Mouse (Mus musculus): ENCODE results near the gene Pde4b. TPM values are rescaled to one million over a fixed set of nuclear protein-coding genes. Genes with fewer than 3 reads are reported as not detected.

The Pde4b gene
- polyA plus RNA-seq, 1 experiment from 2014 or later = 4.2 TPM

GRCm38 (mm10) chr4:102647056-102647455 lies 559.7 kb downstream of the Pde4b start:
- ATAC-seq = no peak
- H3K27me3 ChIP-seq (replicated peaks) = no peaks in the 10 kb centered on the region
- H3K9ac ChIP-seq = no peak overlapping the region
- H3K9me3 ChIP-seq (replicated peaks) = no peaks in the 10 kb centered on the region
- H3K4me1 ChIP-seq = no peaks in the 10 kb centered on the region
- H3K36me3 ChIP-seq = no peaks in the 10 kb centered on the region
- H3K4me3 ChIP-seq = no peak overlapping the region
- no peak overlapping the region for H3K4me2 ChIP-seq
- no peak overlapping the region for H3K27ac ChIP-seq
- WGBS (ENCODE audit: insufficient replicate concordance) = 27% methylated on average over 2 of the region's 2 CpGs

GRCm38 (mm10) chr4:102655331-102655730 lies 568.0 kb downstream of the Pde4b start:
- Histone ChIP-seq H3K36me3 (no peaks in the 10 kb centered on the region), H3K4me2 (no peak overlapping the region), H3K27me3 (replicated peaks) (no peaks in the 10 kb centered on the region), H3K9ac (no peak overlapping the region), H3K27ac (no peak overlapping the region), H3K4me1 (no peaks in the 10 kb centered on the region), H3K9me3 (replicated peaks) (no peaks in the 10 kb centered on the region), H3K4me3 (no peak overlapping the region)
- 50% methylated on average over 7 of the region's 7 CpGs for WGBS (ENCODE audit: insufficient replicate concordance)
- ATAC-seq = no peak

- H3K9ac ChIP-seq = no peak overlapping the region
- no peak for ATAC-seq
- H3K27ac ChIP-seq = no peak overlapping the region
- no peaks in the 10 kb centered on the region for H3K36me3 ChIP-seq
- no peak overlapping the region for H3K4me3 ChIP-seq
- no peaks in the 10 kb centered on the region for H3K4me1 ChIP-seq
- H3K4me2 ChIP-seq = no peak overlapping the region
- H3K9me3 ChIP-seq (replicated peaks) = no peaks in the 10 kb centered on the region
- WGBS (ENCODE audit: insufficient replicate concordance) = 12% methylated on average over 3 of the region's 3 CpGs
- H3K27me3 ChIP-seq (replicated peaks) = no peaks in the 10 kb centered on the region
Measured at GRCm38 (mm10) chr4:102656494-102657036, 569.2 kb downstream of the Pde4b start.

Other genes starting within 250 kb of the Pde4b start
- not detected in 2 replicates for gene B020004J07Rik, start 243.5 kb upstream of the Pde4b start, polyA plus RNA-seq (2016; fragmentation: Nextera tagmentation; extraction: Ambion mirVana)
- gene C130073F10Rik, start 193.8 kb upstream of the Pde4b start, polyA plus RNA-seq (2016; fragmentation: Nextera tagmentation; extraction: Ambion mirVana) = not detected in 2 replicates
- gene Gm12800, start 178.4 kb upstream of the Pde4b start, polyA plus RNA-seq (2016; fragmentation: Nextera tagmentation; extraction: Ambion mirVana) = not detected in 2 replicates
- gene Gm12794, start 147.1 kb upstream of the Pde4b start, polyA plus RNA-seq (2016; fragmentation: Nextera tagmentation; extraction: Ambion mirVana) = not detected in 2 replicates
- gene Gm12790, start 106.5 kb upstream of the Pde4b start, polyA plus RNA-seq (2016; fragmentation: Nextera tagmentation; extraction: Ambion mirVana) = not detected in 2 replicates
- gene Gm12789, start 100.9 kb upstream of the Pde4b start, polyA plus RNA-seq (2016; fragmentation: Nextera tagmentation; extraction: Ambion mirVana) = not detected in 2 replicates

Data from liver, embryonic 12.5 days (tissue).